Mouse (Mus musculus): Measurements from ENCODE around the gene Cyb5d1.
A peak's percentile ranks its signal among the peaks of the same experiment; 100 is the strongest.

The Cyb5d1 gene

GRCm38 (mm10) chr11:69415668-69416451 is 20.4 kb upstream of the Cyb5d1 start:
- DNase-seq, result peak; percentile 63

- peak; percentile 64 for DNase-seq
Observed at GRCm38 (mm10) chr11:69415327-69415667, 19.9 kb upstream of the Cyb5d1 start.

- no peak for DNase-seq
Observed at GRCm38 (mm10) chr11:69414421-69415326, 19.2 kb upstream of the Cyb5d1 start.

- DNase-seq, result no peak
Observed at GRCm38 (mm10) chr11:69413221-69414181, 18.1 kb upstream of the Cyb5d1 start, which contains the start of gene Kdm6b. Gene Kdm6b (minus strand): TSS chr11:69413675.

GRCm38 (mm10) chr11:69412548-69412947 is 17.1 kb upstream of the Cyb5d1 start:
- no peak for DNase-seq

GRCm38 (mm10) chr11:69411538-69412203 is 16.2 kb upstream of the Cyb5d1 start:
- DNase-seq, result peak; percentile 71

GRCm38 (mm10) chr11:69411073-69411535 is 15.7 kb upstream of the Cyb5d1 start:
- peak; percentile 95 for DNase-seq

- no peak for DNase-seq
Observed at GRCm38 (mm10) chr11:69410310-69411072, 15.1 kb upstream of the Cyb5d1 start.

GRCm38 (mm10) chr11:69410045-69410309 is 14.5 kb upstream of the Cyb5d1 start:
- DNase-seq, result no peak

- DNase-seq, result peak; percentile 79
Observed at GRCm38 (mm10) chr11:69409378-69410044, 14.1 kb upstream of the Cyb5d1 start.

- DNase-seq, result peak; percentile 55
Observed at GRCm38 (mm10) chr11:69408541-69409377, 13.3 kb upstream of the Cyb5d1 start.

- no peak for DNase-seq
Observed at GRCm38 (mm10) chr11:69407724-69408004, 12.2 kb upstream of the Cyb5d1 start.

GRCm38 (mm10) chr11:69406867-69407723 is 11.7 kb upstream of the Cyb5d1 start:
- no peak for DNase-seq

- DNase-seq, result no peak
Observed at GRCm38 (mm10) chr11:69406282-69406681, 10.9 kb upstream of the Cyb5d1 start.

- DNase-seq, result no peak
Observed at GRCm38 (mm10) chr11:69405397-69406200, 10.2 kb upstream of the Cyb5d1 start.

GRCm38 (mm10) chr11:69404595-69405396 is 9.4 kb upstream of the Cyb5d1 start:
- no peak for DNase-seq
